Mouse (Mus musculus): ENCODE results near the gene Col16a1.

The Col16a1 gene

GRCm38 (mm10) chr4:130130641-130131350, 83.2 kb downstream of the Col16a1 start:
- no peak for DNase-seq (ENCODE audit: low read depth, low spot score)

- no peak for DNase-seq (ENCODE audit: low read depth, low spot score)
Measured at GRCm38 (mm10) chr4:130131448-130132105, 83.9 kb downstream of the Col16a1 start.

GRCm38 (mm10) chr4:130133399-130133798, 85.8 kb downstream of the Col16a1 start:
- DNase-seq (ENCODE audit: low read depth, low spot score) = no peak

GRCm38 (mm10) chr4:130138441-130139213, 91.0 kb downstream of the Col16a1 start:
- peak; percentile 24 for DNase-seq (ENCODE audit: low read depth, low spot score)

GRCm38 (mm10) chr4:130139214-130139492, 91.5 kb downstream of the Col16a1 start, which contains the start of gene Hcrtr1:
Hcrtr1 (minus strand) TSS chr4:130139359.
- no peak for DNase-seq (ENCODE audit: low read depth, low spot score)

GRCm38 (mm10) chr4:130140992-130141402, 93.4 kb downstream of the Col16a1 start:
- no peak for DNase-seq (ENCODE audit: low read depth, low spot score)

GRCm38 (mm10) chr4:130141786-130142185, 94.1 kb downstream of the Col16a1 start:
- DNase-seq (ENCODE audit: low read depth, low spot score) = no peak

- DNase-seq (ENCODE audit: low read depth, low spot score) = no peak
Measured at GRCm38 (mm10) chr4:130148405-130148804, 100.8 kb downstream of the Col16a1 start.
